Mouse (Mus musculus): ENCODE data around the gene Defa21. TPM values are rescaled to one million over a fixed set of nuclear protein-coding genes. Genes with fewer than 3 reads are reported as not detected.
A peak's percentile ranks its signal among the peaks of the same experiment; 100 is the strongest.
"Not testable (repeated sequence)": the region's sequence is repeated elsewhere in the genome, so short reads cannot be mapped to it uniquely, and the experiment has no call there.

The Defa21 gene
- polyA plus RNA-seq (2015; fragmentation: Nextera tagmentation; extraction: Ambion mirVana): not detected in 2 replicates

GRCm38 (mm10) chr8:21025245-21025644, at the start of gene Defa21:
Defa21 (plus strand) TSS chr8:21025545.
- not testable (repeated sequence) for H3K9me3 ChIP-seq (ENCODE audit: low read length); H3K27ac ChIP-seq (ENCODE audit: low read length); H3K4me2 ChIP-seq (replicated peaks; ENCODE audit: low read depth, low read length); H3K4me1 ChIP-seq (ENCODE audit: insufficient read depth, low read depth, low read length); H3K4me3 ChIP-seq (ENCODE audit: low read depth, low read length); H3K27me3 ChIP-seq (replicated peaks; ENCODE audit: insufficient read depth, low read length); H3K36me3 ChIP-seq (ENCODE audit: insufficient read depth, low read length); H3K9ac ChIP-seq (replicated peaks; ENCODE audit: low read depth); DNase-seq (ENCODE audit: low spot score); ATAC-seq
- WGBS: no CpG with 5 or more reads among the region's 1 CpGs

- Histone ChIP-seq H3K27ac (ENCODE audit: low read length) (no peak overlapping the region), H3K4me3 (ENCODE audit: low read depth, low read length) (no peak overlapping the region), H3K27me3 (replicated peaks; ENCODE audit: insufficient read depth, low read length) (no peaks in the 10 kb centered on the region), H3K9ac (replicated peaks; ENCODE audit: low read depth) (no peak overlapping the region), H3K4me2 (replicated peaks; ENCODE audit: low read depth, low read length) (no peak overlapping the region), H3K36me3 (ENCODE audit: insufficient read depth, low read length) (no peaks in the 10 kb centered on the region), H3K4me1 (ENCODE audit: insufficient read depth, low read depth, low read length) (no peaks in the 10 kb centered on the region), H3K9me3 (ENCODE audit: low read length) (no peaks in the 10 kb centered on the region)
- ATAC-seq (no peak), DNase-seq (ENCODE audit: low spot score) (no peak)
- TF ChIP-seq EP300 (IDR thresholded peaks at IDR 0.05): no peak
- no peak for TF ChIP-seq CTCF (IDR thresholded peaks at IDR 0.05)
- 15% methylated on average over 1 of the region's 1 CpGs for WGBS
Observed at GRCm38 (mm10) chr8:20979846-20980245, 45.5 kb upstream of the Defa21 start.

GRCm38 (mm10) chr8:20994042-20994441, 31.3 kb upstream of the Defa21 start:
- H3K9me3 ChIP-seq (ENCODE audit: low read length); H3K27me3 ChIP-seq (replicated peaks; ENCODE audit: insufficient read depth, low read length); DNase-seq (ENCODE audit: low spot score); H3K9ac ChIP-seq (replicated peaks; ENCODE audit: low read depth); H3K4me3 ChIP-seq (ENCODE audit: low read depth, low read length); H3K27ac ChIP-seq (ENCODE audit: low read length); H3K36me3 ChIP-seq (ENCODE audit: insufficient read depth, low read length); H3K4me1 ChIP-seq (ENCODE audit: insufficient read depth, low read depth, low read length); ATAC-seq; H3K4me2 ChIP-seq (replicated peaks; ENCODE audit: low read depth, low read length): not testable (repeated sequence)

- no peak overlapping the region for H3K4me3 ChIP-seq (ENCODE audit: low read depth, low read length)
- no peak overlapping the region for H3K27ac ChIP-seq (ENCODE audit: low read length)
- H3K9ac ChIP-seq (replicated peaks; ENCODE audit: low read depth): no peak overlapping the region
- no peaks in the 10 kb centered on the region for H3K4me1 ChIP-seq (ENCODE audit: insufficient read depth, low read depth, low read length)
- TF ChIP-seq EP300 (IDR thresholded peaks at IDR 0.05): no peak
- no peak for TF ChIP-seq CTCF (IDR thresholded peaks at IDR 0.05)
- no peak for ATAC-seq
- H3K36me3 ChIP-seq (ENCODE audit: insufficient read depth, low read length): no peaks in the 10 kb centered on the region
- H3K9me3 ChIP-seq (ENCODE audit: low read length): no peaks in the 10 kb centered on the region
- H3K27me3 ChIP-seq (replicated peaks; ENCODE audit: insufficient read depth, low read length): no peaks in the 10 kb centered on the region
- DNase-seq (ENCODE audit: low spot score): no peak
- WGBS: 67% methylated on average over 2 of the region's 2 CpGs
- no peak overlapping the region for H3K4me2 ChIP-seq (replicated peaks; ENCODE audit: low read depth, low read length)
Observed at GRCm38 (mm10) chr8:20996776-20997175, 28.6 kb upstream of the Defa21 start.

- Histone ChIP-seq H3K36me3 (ENCODE audit: insufficient read depth, low read length) (no peaks in the 10 kb centered on the region), H3K9me3 (ENCODE audit: low read length) (no peaks in the 10 kb centered on the region), H3K9ac (replicated peaks; ENCODE audit: low read depth) (no peak overlapping the region), H3K27me3 (replicated peaks; ENCODE audit: insufficient read depth, low read length) (no peaks in the 10 kb centered on the region), H3K27ac (ENCODE audit: low read length) (no peak overlapping the region), H3K4me2 (replicated peaks; ENCODE audit: low read depth, low read length) (no peak overlapping the region), H3K4me1 (ENCODE audit: insufficient read depth, low read depth, low read length) (no peaks in the 10 kb centered on the region), H3K4me3 (ENCODE audit: low read depth, low read length) (no peak overlapping the region)
- ATAC-seq: no peak
- TF ChIP-seq CTCF (IDR thresholded peaks at IDR 0.05): no peak
- no peak for TF ChIP-seq EP300 (IDR thresholded peaks at IDR 0.05)
- DNase-seq (ENCODE audit: low spot score): no peak
Observed at GRCm38 (mm10) chr8:20997291-20997690, 28.1 kb upstream of the Defa21 start.

GRCm38 (mm10) chr8:21001171-21001570, 24.2 kb upstream of the Defa21 start:
- no peak overlapping the region for H3K27ac ChIP-seq (ENCODE audit: low read length)
- no peaks in the 10 kb centered on the region for H3K27me3 ChIP-seq (replicated peaks; ENCODE audit: insufficient read depth, low read length)
- no peak overlapping the region for H3K4me2 ChIP-seq (replicated peaks; ENCODE audit: low read depth, low read length)
- ATAC-seq (no peak), DNase-seq (ENCODE audit: low spot score) (no peak)
- H3K4me3 ChIP-seq (ENCODE audit: low read depth, low read length): no peak overlapping the region
- WGBS: 57% methylated on average over 8 of the region's 8 CpGs
- no peak overlapping the region for H3K9ac ChIP-seq (replicated peaks; ENCODE audit: low read depth)
- H3K9me3 ChIP-seq (ENCODE audit: low read length): no peaks in the 10 kb centered on the region
- peak; percentile 40 for TF ChIP-seq CTCF (IDR thresholded peaks at IDR 0.05)
- TF ChIP-seq EP300 (IDR thresholded peaks at IDR 0.05): no peak
- no peaks in the 10 kb centered on the region for H3K4me1 ChIP-seq (ENCODE audit: insufficient read depth, low read depth, low read length)
- no peaks in the 10 kb centered on the region for H3K36me3 ChIP-seq (ENCODE audit: insufficient read depth, low read length)

- Histone ChIP-seq H3K27me3 (replicated peaks; ENCODE audit: insufficient read depth, low read length) (no peaks in the 10 kb centered on the region), H3K36me3 (ENCODE audit: insufficient read depth, low read length) (no peaks in the 10 kb centered on the region), H3K27ac (ENCODE audit: low read length) (no peak overlapping the region), H3K4me2 (replicated peaks; ENCODE audit: low read depth, low read length) (no peak overlapping the region), H3K9me3 (ENCODE audit: low read length) (no peaks in the 10 kb centered on the region), H3K4me3 (ENCODE audit: low read depth, low read length) (no peak overlapping the region), H3K4me1 (ENCODE audit: insufficient read depth, low read depth, low read length) (no peaks in the 10 kb centered on the region), H3K9ac (replicated peaks; ENCODE audit: low read depth) (no peak overlapping the region)
- ATAC-seq (no peak), DNase-seq (ENCODE audit: low spot score) (no peak)
- 8% methylated on average over 1 of the region's 1 CpGs for WGBS
- TF ChIP-seq EP300 (IDR thresholded peaks at IDR 0.05) (no peak), CTCF (IDR thresholded peaks at IDR 0.05) (no peak)
Observed at GRCm38 (mm10) chr8:21006801-21007200, 18.5 kb upstream of the Defa21 start.

- H3K4me3 ChIP-seq (ENCODE audit: low read depth, low read length); ATAC-seq; H3K27me3 ChIP-seq (replicated peaks; ENCODE audit: insufficient read depth, low read length); H3K4me2 ChIP-seq (replicated peaks; ENCODE audit: low read depth, low read length); DNase-seq (ENCODE audit: low spot score); H3K9ac ChIP-seq (replicated peaks; ENCODE audit: low read depth); H3K4me1 ChIP-seq (ENCODE audit: insufficient read depth, low read depth, low read length); H3K9me3 ChIP-seq (ENCODE audit: low read length); H3K36me3 ChIP-seq (ENCODE audit: insufficient read depth, low read length); H3K27ac ChIP-seq (ENCODE audit: low read length): not testable (repeated sequence)
- WGBS: 40% methylated on average over 6 of the region's 6 CpGs
Observed at GRCm38 (mm10) chr8:21008578-21008977, 16.8 kb upstream of the Defa21 start.

GRCm38 (mm10) chr8:21010548-21010947, 14.8 kb upstream of the Defa21 start:
- not testable (repeated sequence) for H3K4me2 ChIP-seq (replicated peaks; ENCODE audit: low read depth, low read length); H3K9ac ChIP-seq (replicated peaks; ENCODE audit: low read depth); H3K27me3 ChIP-seq (replicated peaks; ENCODE audit: insufficient read depth, low read length); H3K4me1 ChIP-seq (ENCODE audit: insufficient read depth, low read depth, low read length); DNase-seq (ENCODE audit: low spot score); H3K4me3 ChIP-seq (ENCODE audit: low read depth, low read length); ATAC-seq; H3K9me3 ChIP-seq (ENCODE audit: low read length); H3K27ac ChIP-seq (ENCODE audit: low read length); H3K36me3 ChIP-seq (ENCODE audit: insufficient read depth, low read length)
- WGBS: 48% methylated on average over 1 of the region's 1 CpGs

GRCm38 (mm10) chr8:21054747-21055146, 29.4 kb downstream of the Defa21 start, which contains the start of gene Defa23:
Defa23 (plus strand) TSS chr8:21055047.
- H3K4me1 ChIP-seq (ENCODE audit: insufficient read depth, low read depth, low read length); H3K9me3 ChIP-seq (ENCODE audit: low read length); H3K4me3 ChIP-seq (ENCODE audit: low read depth, low read length); H3K27ac ChIP-seq (ENCODE audit: low read length); DNase-seq (ENCODE audit: low spot score); H3K4me2 ChIP-seq (replicated peaks; ENCODE audit: low read depth, low read length); H3K9ac ChIP-seq (replicated peaks; ENCODE audit: low read depth); H3K36me3 ChIP-seq (ENCODE audit: insufficient read depth, low read length); ATAC-seq; H3K27me3 ChIP-seq (replicated peaks; ENCODE audit: insufficient read depth, low read length): not testable (repeated sequence)
- WGBS: no CpG with 5 or more reads among the region's 1 CpGs
